ENCODE assay signal across 1 mouse cellular context in the genomic region with DNA sequence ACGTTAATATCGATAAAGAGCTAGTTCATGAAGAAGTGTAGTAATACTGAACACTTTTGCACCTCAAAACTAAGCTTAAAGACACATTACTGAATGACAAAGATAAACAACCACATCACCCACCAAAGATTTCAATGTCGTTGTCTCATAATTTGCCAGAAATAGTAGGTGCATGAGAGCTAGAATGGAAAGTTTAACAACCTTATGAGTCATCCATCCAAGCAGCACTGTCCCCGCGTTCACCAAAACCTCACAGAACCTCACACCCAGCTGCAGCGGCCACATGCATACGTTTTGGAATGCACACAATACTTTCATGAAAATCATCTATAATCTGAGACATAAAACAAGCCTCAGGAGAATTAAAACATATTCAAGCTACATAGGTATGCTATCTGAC.
A peak's percentile ranks its signal among the peaks of the same experiment; 100 is the strongest.
TF ChIP-seq lines count a peak whose summit lies in the region.

No protein-coding gene starts in this region.

TF ChIP-seq in CH12.LX, 34 proteins besides CTCF, POLR2A, EP300 and RAD21 (continued from another document):
- no peak for TF ChIP-seq NRF1 (IDR thresholded peaks at IDR 0.05; ENCODE audit: low read depth, low read length)
- TF ChIP-seq ZC3H11A (IDR thresholded peaks at IDR 0.05; ENCODE audit: low read depth, low read length) = no peak
- peak; percentile 46 for TF ChIP-seq JUN (IDR thresholded peaks at IDR 0.05; ENCODE audit: insufficient read depth, low read depth, low read length)
- no peak; the same call in 1 of the 2 replicates for TF ChIP-seq JUND (conservative IDR thresholded peaks at IDR 0.05; ENCODE audit: low read depth, low read length)
- no peak for TF ChIP-seq SIN3A (IDR thresholded peaks at IDR 0.05; ENCODE audit: low read length)
- TF ChIP-seq ZKSCAN1 (IDR thresholded peaks at IDR 0.05; ENCODE audit: borderline replicate concordance, low read depth, low read length) = no peak
- no peak for TF ChIP-seq UBTF (IDR thresholded peaks at IDR 0.05; ENCODE audit: low read depth, low read length)
- TF ChIP-seq TCF12 (IDR thresholded peaks at IDR 0.05; ENCODE audit: low read depth, low read length) = no peak
- peak; percentile 49; the same call in 1 of the 2 replicates for TF ChIP-seq ETS1 (conservative IDR thresholded peaks at IDR 0.05; ENCODE audit: low read depth, low read length)
- peak; percentile 47; the same call in 1 of the 2 replicates for TF ChIP-seq BHLHE40 (IDR thresholded peaks at IDR 0.05; ENCODE audit: low read depth, low read length)
- no peak for TF ChIP-seq E2F4 (IDR thresholded peaks at IDR 0.05; ENCODE audit: insufficient replicate concordance, low read depth, low read length)
- TF ChIP-seq RCOR1 (conservative IDR thresholded peaks at IDR 0.05; ENCODE audit: low read depth, low read length) = no peak
